Mouse (Mus musculus) lung, embryonic 16.5 days (tissue): ENCODE measurements at regions not wholly inside any gene's neighbourhood (a gene's known extent, or its start where the extent isn't known, plus 50 kb on each side); places are given as distances from the start of the nearest gene placed in this dataset.

Experiments used
- ATAC-seq: fragments of 200-750 bp; cut with Nextera tagmentation; 2 replicates; pipeline ENCODE4 v1.8.0; 2017; ENCODE audit warnings: low read depth, mild to moderate bottlenecking, moderate library complexity
- H3K27ac ChIP-seq: fragments of 300-500 bp; sonication (generic); 2 replicates; pipeline ENCODE4 v1.5.1; 2014; ENCODE audit warnings: mild to moderate bottlenecking, control low read depth, low read length
- H3K27me3 ChIP-seq: fragments of 300-500 bp; sonication (generic); 2 replicates; pipeline ENCODE4 v1.6.1; 2014; ENCODE audit warnings: low read depth, low read length, mixed read lengths; ENCODE audit not compliant: control insufficient read depth, insufficient read depth
- H3K36me3 ChIP-seq: fragments of 300-500 bp; sonication (generic); 2 replicates; pipeline ENCODE4 v1.6.1; 2014; ENCODE audit warnings: low read length; ENCODE audit not compliant: control insufficient read depth, insufficient read depth
- H3K4me1 ChIP-seq: fragments of 300-500 bp; sonication (generic); replicated peaks from 2 replicates; pipeline ENCODE4 v1.6.1; 2014; ENCODE audit warnings: low read length, mixed read lengths; ENCODE audit not compliant: control insufficient read depth, insufficient read depth
- H3K4me2 ChIP-seq: fragments of 300-500 bp; sonication (generic); 2 replicates; pipeline ENCODE4 v1.6.1; 2014; ENCODE audit warnings: low read depth, low read length, control low read depth
- H3K4me3 ChIP-seq: fragments of 300-500 bp; sonication (generic); 2 replicates; pipeline ENCODE4 v1.5.1; 2014; ENCODE audit warnings: mild to moderate bottlenecking, low read length, control low read depth
- H3K9ac ChIP-seq: fragments of 300-500 bp; sonication (generic); 2 replicates; pipeline ENCODE4 v1.6.1; 2014; ENCODE audit warnings: low read length, control low read depth
- H3K9me3 ChIP-seq: fragments of 300-500 bp; sonication (generic); 2 replicates; pipeline ENCODE4 v1.6.1; 2016; ENCODE audit warnings: low read length; ENCODE audit not compliant: control insufficient read depth
- WGBS: fragments of 180-500 bp; shearing (Covaris S2); extraction: QIAGEN DNeasy Blood & Tissue Kit; methylation state at CpG from one replicate; pipeline ENCODE4 v1.1.7; 2014; 5-methylcytosine and 5-hydroxymethylcytosine counted together

GRCm38 (mm10) chr3:147070972-147071371, 218.8 kb downstream of the Ttll7 start:
- H3K4me1 ChIP-seq, result no peaks in the 10 kb centered on the region
- ATAC-seq, result no peak
- 72% methylated on average over 2 of the region's 2 CpGs for WGBS
- H3K36me3 ChIP-seq, result no peaks in the 10 kb centered on the region
- no peak overlapping the region for H3K4me3 ChIP-seq
- H3K4me2 ChIP-seq, result no peak overlapping the region
- H3K9ac ChIP-seq, result no peak overlapping the region
- no peaks in the 10 kb centered on the region for H3K27me3 ChIP-seq
- no peaks in the 10 kb centered on the region for H3K9me3 ChIP-seq
- no peak overlapping the region for H3K27ac ChIP-seq

DNA sequence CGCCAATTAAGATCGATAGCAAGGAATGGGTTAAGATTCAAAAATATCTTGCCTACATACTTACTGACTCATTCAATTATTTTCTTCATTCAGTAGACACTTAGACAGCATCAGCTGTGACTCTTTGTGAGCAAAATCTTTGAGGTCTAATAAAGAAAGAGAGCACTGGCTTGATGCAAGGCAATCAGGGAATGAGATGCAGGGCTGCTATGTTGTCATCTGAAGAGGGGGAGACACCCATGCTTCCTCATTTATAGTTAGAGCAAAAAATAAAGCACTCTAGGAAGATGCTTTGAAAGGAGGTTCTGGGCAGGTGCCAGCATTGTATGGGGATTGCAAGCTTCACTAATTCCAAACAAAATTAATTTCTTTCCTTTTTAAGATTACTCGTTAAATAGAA, 228.0 kb downstream of the Ttll7 start:
- H3K4me1 ChIP-seq, result no peaks in the 10 kb centered on the region
- 85% methylated on average over 3 of the region's 3 CpGs for WGBS
- no peak for ATAC-seq
- H3K36me3 ChIP-seq, result no peaks in the 10 kb centered on the region
- H3K4me2 ChIP-seq, result no peak overlapping the region
- no peak overlapping the region for H3K4me3 ChIP-seq
- no peaks in the 10 kb centered on the region for H3K27me3 ChIP-seq
- no peaks in the 10 kb centered on the region for H3K9me3 ChIP-seq
- no peak overlapping the region for H3K9ac ChIP-seq
- no peak overlapping the region for H3K27ac ChIP-seq

DNA sequence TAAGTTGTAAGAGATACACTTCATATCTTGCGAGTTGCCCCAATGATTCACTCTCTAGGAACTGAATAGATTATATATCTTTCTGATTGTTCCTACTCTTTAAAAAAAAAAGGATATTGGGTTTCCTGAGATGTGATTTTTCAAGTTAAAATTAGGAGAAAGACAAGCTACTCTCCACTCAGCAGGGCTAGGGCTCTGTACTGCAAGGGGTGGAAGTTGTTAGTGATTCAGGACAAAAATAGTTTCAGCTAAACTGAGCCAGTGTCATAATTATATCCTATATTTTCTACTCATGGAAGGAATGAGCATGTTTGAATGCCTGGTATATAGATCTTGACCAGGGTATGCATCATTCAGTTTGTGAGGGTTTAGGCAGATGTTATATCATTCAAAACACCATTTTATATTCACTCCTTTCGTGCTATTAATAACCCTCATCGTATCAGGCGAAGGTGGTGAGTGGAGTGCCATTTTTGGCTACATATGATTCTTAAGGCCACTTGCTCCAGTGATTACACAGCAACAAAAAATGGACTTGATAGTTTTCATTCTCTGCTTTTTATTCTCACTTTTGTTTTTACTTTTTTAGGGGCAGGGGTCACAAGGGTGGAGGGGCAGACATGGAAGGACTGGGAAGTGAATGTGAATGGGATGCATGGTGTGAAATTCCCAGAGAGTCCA, 228.7 kb downstream of the Ttll7 start:
- 75% methylated on average over 4 of the region's 4 CpGs for WGBS
- H3K4me3 ChIP-seq, result no peak overlapping the region
- ATAC-seq, result no peak
- no peaks in the 10 kb centered on the region for H3K4me1 ChIP-seq
- H3K36me3 ChIP-seq, result no peaks in the 10 kb centered on the region
- no peak overlapping the region for H3K4me2 ChIP-seq
- H3K27ac ChIP-seq, result no peak overlapping the region
- H3K9ac ChIP-seq, result no peak overlapping the region
- no peaks in the 10 kb centered on the region for H3K27me3 ChIP-seq
- no peaks in the 10 kb centered on the region for H3K9me3 ChIP-seq

GRCm38 (mm10) chr3:147081763-147082162, 229.6 kb downstream of the Ttll7 start:
- Histone ChIP-seq H3K27ac (no peak overlapping the region), H3K9me3 (no peaks in the 10 kb centered on the region), H3K4me3 (no peak overlapping the region), H3K36me3 (no peaks in the 10 kb centered on the region), H3K27me3 (no peaks in the 10 kb centered on the region), H3K4me1 (no peaks in the 10 kb centered on the region), H3K9ac (no peak overlapping the region), H3K4me2 (no peak overlapping the region)
- no peak for ATAC-seq
- 87% methylated on average over 9 of the region's 9 CpGs for WGBS

DNA sequence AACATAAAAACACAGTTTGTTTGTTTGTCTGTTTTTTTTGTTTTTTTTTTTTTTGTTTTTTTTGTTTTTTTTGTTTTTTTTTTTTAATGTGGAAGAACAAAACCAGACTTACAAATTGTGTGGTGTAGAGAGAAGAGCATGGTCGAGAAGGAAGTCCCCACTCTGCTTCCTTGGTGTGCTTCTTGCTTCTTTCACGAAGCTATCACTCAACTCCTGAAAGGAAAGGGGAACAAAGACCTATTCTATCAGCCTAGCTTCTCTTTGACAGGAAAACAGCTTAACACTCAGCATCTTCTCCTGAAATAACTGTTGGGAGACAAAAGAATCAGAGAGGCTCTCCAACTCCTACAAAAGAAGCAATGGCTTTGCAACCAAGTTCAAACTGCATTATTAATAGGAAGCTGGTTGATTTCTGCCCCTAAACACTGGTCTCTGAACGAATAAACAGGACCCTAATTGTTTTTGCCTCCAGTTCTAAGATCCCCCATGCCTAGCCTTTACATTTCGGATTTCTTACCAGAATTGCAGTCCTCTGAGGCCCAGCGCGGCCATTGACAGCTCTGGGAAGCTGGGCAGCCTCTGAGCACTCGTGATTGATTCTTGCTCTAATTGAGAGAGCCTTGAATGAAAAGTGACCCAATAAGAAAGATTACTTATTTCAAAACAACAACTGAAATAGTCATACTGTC, 230.2 kb downstream of the Ttll7 start:
- no peaks in the 10 kb centered on the region for H3K9me3 ChIP-seq
- H3K9ac ChIP-seq, result no peak overlapping the region
- no peak for ATAC-seq
- H3K27me3 ChIP-seq, result no peaks in the 10 kb centered on the region
- H3K27ac ChIP-seq, result no peak overlapping the region
- WGBS, result 57% methylated on average over 7 of the region's 7 CpGs
- no peaks in the 10 kb centered on the region for H3K4me1 ChIP-seq
- H3K4me3 ChIP-seq, result no peak overlapping the region
- no peak overlapping the region for H3K4me2 ChIP-seq
- no peaks in the 10 kb centered on the region for H3K36me3 ChIP-seq

DNA sequence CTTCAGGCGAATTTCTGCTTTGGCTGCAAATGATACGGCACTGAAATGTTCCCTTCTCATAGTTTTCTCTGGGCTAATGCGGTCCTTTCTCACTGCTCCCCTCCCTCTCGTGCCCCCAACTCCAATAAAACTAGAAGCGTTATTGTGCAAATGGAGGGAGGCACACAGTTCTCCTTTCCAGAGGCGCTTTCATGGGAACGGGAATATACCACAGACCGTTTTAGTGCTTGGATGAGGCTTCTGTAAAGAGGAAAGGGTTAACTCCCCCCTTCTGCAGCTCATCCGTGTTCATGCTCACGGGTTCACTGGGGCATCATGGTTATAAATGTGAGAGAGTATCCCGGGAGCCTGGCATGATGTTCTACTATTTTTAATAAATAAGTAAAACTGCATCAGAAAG, 231.2 kb downstream of the Ttll7 start:
- Histone ChIP-seq H3K9ac (no peak overlapping the region), H3K27ac (no peak overlapping the region), H3K9me3 (no peaks in the 10 kb centered on the region), H3K4me1 (no peaks in the 10 kb centered on the region), H3K36me3 (no peaks in the 10 kb centered on the region), H3K27me3 (no peaks in the 10 kb centered on the region), H3K4me2 (no peak overlapping the region), H3K4me3 (no peak overlapping the region)
- no peak for ATAC-seq
- WGBS, result 72% methylated on average over 11 of the region's 11 CpGs

DNA sequence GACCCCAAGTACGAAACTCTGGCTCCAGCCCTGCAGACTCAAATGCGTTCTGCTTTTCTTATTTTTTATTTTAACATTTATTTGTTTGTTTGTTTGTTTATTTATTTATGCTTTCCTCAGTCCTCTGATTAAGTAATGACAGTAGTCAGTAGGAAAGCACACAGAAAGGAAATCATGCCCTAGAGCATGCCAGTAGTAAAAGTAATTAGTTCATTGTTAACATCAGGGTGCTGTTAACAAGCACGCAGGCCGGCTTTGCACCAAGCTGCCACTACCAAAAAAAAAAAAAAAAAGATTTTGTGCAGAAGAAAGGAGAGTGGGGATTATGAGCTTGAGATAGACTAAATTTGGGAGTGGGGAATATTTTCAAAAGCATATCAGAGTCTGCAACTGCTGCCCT, 231.7 kb downstream of the Ttll7 start:
- H3K36me3 ChIP-seq, result no peaks in the 10 kb centered on the region
- H3K9me3 ChIP-seq, result no peaks in the 10 kb centered on the region
- no peak overlapping the region for H3K27ac ChIP-seq
- no peak overlapping the region for H3K4me3 ChIP-seq
- ATAC-seq, result no peak
- no peak overlapping the region for H3K4me2 ChIP-seq
- H3K27me3 ChIP-seq, result no peaks in the 10 kb centered on the region
- no peaks in the 10 kb centered on the region for H3K4me1 ChIP-seq
- WGBS, result 93% methylated on average over 4 of the region's 4 CpGs
- H3K9ac ChIP-seq, result no peak overlapping the region

GRCm38 (mm10) chr3:147084624-147085189, 232.5 kb downstream of the Ttll7 start:
- Histone ChIP-seq H3K9me3 (no peaks in the 10 kb centered on the region), H3K27me3 (no peaks in the 10 kb centered on the region), H3K4me2 (no peak overlapping the region), H3K4me1 (no peaks in the 10 kb centered on the region), H3K36me3 (no peaks in the 10 kb centered on the region), H3K9ac (no peak overlapping the region), H3K4me3 (no peak overlapping the region), H3K27ac (no peak overlapping the region)
- no peak for ATAC-seq
- 74% methylated on average over 9 of the region's 9 CpGs for WGBS

DNA sequence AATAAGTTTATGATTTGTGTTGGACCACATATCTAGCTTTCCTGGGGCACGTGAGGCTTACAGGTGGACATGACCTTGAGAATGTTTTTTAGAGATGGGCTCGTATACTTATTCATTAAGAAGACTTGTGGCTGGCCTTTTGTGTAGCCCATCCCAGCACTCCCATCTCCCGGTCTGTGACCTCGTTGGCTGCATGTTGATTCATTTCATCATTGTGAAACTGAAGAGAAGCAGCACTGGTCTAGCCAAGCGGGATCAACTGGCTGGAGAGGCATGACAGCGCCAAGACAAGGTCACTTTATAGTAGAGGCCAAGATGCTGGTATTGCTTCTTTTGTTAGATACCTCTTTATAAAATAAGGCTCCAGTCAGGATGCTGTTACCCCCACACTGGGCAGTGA, 236.0 kb downstream of the Ttll7 start:
- H3K9me3 ChIP-seq, result no peaks in the 10 kb centered on the region
- no peak for ATAC-seq
- no peak overlapping the region for H3K4me2 ChIP-seq
- no peak overlapping the region for H3K4me3 ChIP-seq
- 73% methylated on average over 6 of the region's 6 CpGs for WGBS
- no peaks in the 10 kb centered on the region for H3K36me3 ChIP-seq
- H3K9ac ChIP-seq, result no peak overlapping the region
- H3K27me3 ChIP-seq, result no peaks in the 10 kb centered on the region
- no peak overlapping the region for H3K27ac ChIP-seq
- H3K4me1 ChIP-seq, result no peaks in the 10 kb centered on the region
